Mouse (Mus musculus) midbrain, embryonic 10.5 days (tissue): Measurements from ENCODE around the gene Sult6b1. TPM values are rescaled to one million over a fixed set of nuclear protein-coding genes. Genes with fewer than 3 reads are reported as not detected.

Source experiments
- DNase-seq: peaks from one replicate; pipeline ENCODE4 v3.0.0-alpha.2; 2017; ENCODE audit warnings: low spot score
- H3K27ac ChIP-seq: fragments of 300-500 bp; sonication (generic); replicated peaks from 2 replicates; pipeline ENCODE4 v1.5.1; 2016; ENCODE audit warnings: mild to moderate bottlenecking
- H3K27me3 ChIP-seq: fragments of 300-500 bp; sonication (generic); 2 replicates; pipeline ENCODE4 v1.6.1; 2016; ENCODE audit warnings: low read depth, mild to moderate bottlenecking; ENCODE audit not compliant: poor library complexity, severe bottlenecking
- H3K36me3 ChIP-seq: fragments of 300-500 bp; sonication (generic); 2 replicates; pipeline ENCODE4 v1.6.1; 2016; ENCODE audit warnings: mild to moderate bottlenecking, moderate library complexity
- H3K4me1 ChIP-seq: fragments of 300-500 bp; sonication (generic); 2 replicates; pipeline ENCODE4 v1.6.1; 2016
- H3K4me3 ChIP-seq: fragments of 300-500 bp; sonication (generic); 2 replicates; pipeline ENCODE4 v1.5.1; 2016; ENCODE audit warnings: mild to moderate bottlenecking, moderate library complexity
- H3K9me3 ChIP-seq: fragments of 300-500 bp; sonication (generic); replicated peaks from 2 replicates; pipeline ENCODE4 v1.6.1; 2016; ENCODE audit warnings: mild to moderate bottlenecking
- WGBS: fragments of 180-500 bp; shearing (Covaris S2); methylation state at CpG from one replicate; pipeline ENCODE4 v1.1.7; 2016; 5-methylcytosine and 5-hydroxymethylcytosine counted together
- polyA plus RNA-seq: library from polyadenylated mRNA; unstranded; fragments of >200 nt; fragmentation: Nextera tagmentation; extraction: Ambion mirVana; gene quantifications from 2 replicates; pipeline ENCODE4 v1.2.1, GENCODE M21; 2016

Gene Sult6b1
- polyA plus RNA-seq, 1 experiment from 2014 or later: 0.10 TPM

- 78% methylated on average over 3 of the region's 3 CpGs for WGBS
- H3K27ac ChIP-seq: no peak overlapping the region
- H3K36me3 ChIP-seq: peaks cover 10% of the 10 kb centered on the region
- H3K4me1 ChIP-seq: peaks cover 21% of the 10 kb centered on the region
- no peaks in the 10 kb centered on the region for H3K27me3 ChIP-seq
- no peak overlapping the region for H3K4me3 ChIP-seq
- no peak for DNase-seq
- no peaks in the 10 kb centered on the region for H3K9me3 ChIP-seq
Observed at GRCm38 (mm10) chr17:78913921-78914320, 7.1 kb upstream of the Sult6b1 start.

- Histone ChIP-seq H3K27me3 (no peaks in the 10 kb centered on the region), H3K9me3 (no peaks in the 10 kb centered on the region), H3K27ac (peak overlapping the region; percentile 39; the same call in 1 of the 2 replicates), H3K4me1 (peaks cover 21% of the 10 kb centered on the region), H3K4me3 (peak overlapping the region; percentile 47), H3K36me3 (no peaks in the 10 kb centered on the region)
- DNase-seq: no peak
- WGBS: 33% methylated on average over 6 of the region's 6 CpGs
Observed at GRCm38 (mm10) chr17:78912861-78913281, 6.1 kb upstream of the Sult6b1 start.

GRCm38 (mm10) chr17:78909374-78909773 lies 2.6 kb upstream of the Sult6b1 start:
- no peaks in the 10 kb centered on the region for H3K36me3 ChIP-seq
- DNase-seq: no peak
- no peaks in the 10 kb centered on the region for H3K4me1 ChIP-seq
- H3K9me3 ChIP-seq: no peaks in the 10 kb centered on the region
- H3K27ac ChIP-seq: no peak overlapping the region
- H3K27me3 ChIP-seq: no peaks in the 10 kb centered on the region
- no peak overlapping the region for H3K4me3 ChIP-seq
- 76% methylated on average over 2 of the region's 2 CpGs for WGBS

DNA sequence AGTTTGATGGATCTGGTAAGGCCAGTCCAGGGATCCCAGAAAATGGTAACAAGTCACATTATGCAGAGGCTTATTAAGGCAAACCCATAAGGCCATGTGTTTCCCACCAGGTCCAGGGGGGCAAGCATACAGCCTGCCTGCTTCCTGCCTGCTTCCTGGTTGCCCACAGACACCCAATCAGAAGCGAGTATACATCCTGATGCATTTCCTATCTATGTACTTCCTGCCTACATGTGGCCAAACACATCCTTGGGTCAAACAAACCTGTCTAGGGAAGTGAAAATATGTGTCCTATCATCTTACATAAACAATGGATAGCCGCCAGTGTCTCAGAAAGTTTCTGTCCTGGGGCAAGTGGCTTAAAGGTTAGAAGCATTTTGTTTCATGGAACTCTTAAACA lies 3.6 kb downstream of the Sult6b1 start:
- Histone ChIP-seq H3K4me1 (no peaks in the 10 kb centered on the region), H3K4me3 (no peak overlapping the region), H3K36me3 (no peaks in the 10 kb centered on the region), H3K9me3 (no peaks in the 10 kb centered on the region), H3K27me3 (no peaks in the 10 kb centered on the region), H3K27ac (no peak overlapping the region)
- DNase-seq: no peak
- 90% methylated on average over 2 of the region's 2 CpGs for WGBS

DNA sequence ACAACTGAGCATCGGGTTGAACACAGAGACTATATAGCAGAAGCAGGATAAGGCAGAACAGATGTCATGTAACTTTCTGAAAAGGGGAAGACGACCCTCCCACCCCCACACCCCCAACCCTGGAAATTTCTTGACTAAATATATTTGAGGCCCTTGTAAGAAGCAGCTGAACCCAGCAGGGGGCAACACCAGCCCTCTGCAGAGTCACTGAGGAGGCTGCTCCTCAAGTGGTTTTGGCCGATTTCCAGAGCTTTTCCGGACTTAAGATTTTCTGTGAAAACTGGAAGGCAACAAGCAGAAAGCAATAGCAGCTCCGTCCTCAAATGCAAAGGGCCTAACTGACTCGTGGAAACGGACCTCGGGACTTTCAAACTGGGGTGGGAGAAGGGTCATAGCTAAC lies 11.4 kb downstream of the Sult6b1 start:
- no peak overlapping the region for H3K27ac ChIP-seq
- no peaks in the 10 kb centered on the region for H3K27me3 ChIP-seq
- H3K4me1 ChIP-seq: no peaks in the 10 kb centered on the region
- H3K9me3 ChIP-seq: no peaks in the 10 kb centered on the region
- 54% methylated on average over 8 of the region's 8 CpGs for WGBS
- DNase-seq: no peak
- H3K36me3 ChIP-seq: no peaks in the 10 kb centered on the region
- no peak overlapping the region for H3K4me3 ChIP-seq

GRCm38 (mm10) chr17:78894991-78895390 lies 11.8 kb downstream of the Sult6b1 start:
- DNase-seq: no peak
- WGBS: 84% methylated on average over 7 of the region's 7 CpGs
- Histone ChIP-seq H3K9me3 (no peaks in the 10 kb centered on the region), H3K36me3 (no peaks in the 10 kb centered on the region), H3K27ac (no peak overlapping the region), H3K4me1 (no peaks in the 10 kb centered on the region), H3K27me3 (no peaks in the 10 kb centered on the region), H3K4me3 (no peak overlapping the region)

DNA sequence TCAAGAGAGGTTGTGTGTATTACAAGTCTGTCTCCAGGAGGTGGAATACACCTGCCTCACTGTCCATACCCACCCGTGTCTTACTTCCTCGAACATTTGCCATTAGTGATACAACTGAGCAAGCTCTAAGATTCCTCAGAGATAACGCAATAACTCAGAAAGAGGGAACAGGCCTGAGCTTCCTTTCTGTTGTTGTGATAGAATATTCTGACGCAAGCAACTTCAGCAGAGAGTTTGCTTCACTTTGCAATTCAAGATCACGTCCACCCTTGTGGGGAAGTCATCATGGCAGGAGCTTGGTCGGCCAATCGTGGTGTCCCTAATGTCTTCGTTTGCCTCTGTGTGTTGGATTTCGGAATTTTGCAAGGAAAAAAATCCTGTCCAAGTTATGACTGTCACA lies 15.8 kb downstream of the Sult6b1 start:
- DNase-seq: no peak
- no peaks in the 10 kb centered on the region for H3K9me3 ChIP-seq
- WGBS: 83% methylated on average over 9 of the region's 9 CpGs
- H3K36me3 ChIP-seq: no peaks in the 10 kb centered on the region
- H3K27me3 ChIP-seq: no peaks in the 10 kb centered on the region
- H3K4me3 ChIP-seq: no peak overlapping the region
- no peaks in the 10 kb centered on the region for H3K4me1 ChIP-seq
- no peak overlapping the region for H3K27ac ChIP-seq

DNA sequence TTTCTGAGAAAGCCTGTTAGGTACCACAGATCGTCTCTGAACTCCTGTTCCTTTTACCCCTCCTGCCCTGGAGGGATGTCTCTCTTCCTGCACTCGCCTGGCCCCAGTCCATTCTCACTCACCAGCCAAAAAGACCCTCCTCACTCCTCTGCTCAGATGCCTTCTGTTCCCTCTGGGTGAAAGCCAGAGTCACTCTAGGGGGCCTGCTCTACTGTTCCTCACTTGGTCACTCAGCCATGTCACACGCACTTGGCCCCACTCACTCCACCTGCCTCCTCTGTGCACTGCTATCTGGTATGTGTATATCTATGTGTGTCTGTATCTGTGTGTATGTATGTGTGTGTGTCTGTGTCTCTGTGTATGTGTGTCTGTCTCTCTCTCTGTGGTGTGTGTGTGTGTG lies 17.6 kb downstream of the Sult6b1 start:
- 62% methylated on average over 3 of the region's 3 CpGs for WGBS
- Histone ChIP-seq H3K36me3 (no peaks in the 10 kb centered on the region), H3K4me3 (no peak overlapping the region), H3K4me1 (no peaks in the 10 kb centered on the region), H3K27me3 (no peaks in the 10 kb centered on the region), H3K27ac (no peak overlapping the region), H3K9me3 (no peaks in the 10 kb centered on the region)
- DNase-seq: no peak

DNA sequence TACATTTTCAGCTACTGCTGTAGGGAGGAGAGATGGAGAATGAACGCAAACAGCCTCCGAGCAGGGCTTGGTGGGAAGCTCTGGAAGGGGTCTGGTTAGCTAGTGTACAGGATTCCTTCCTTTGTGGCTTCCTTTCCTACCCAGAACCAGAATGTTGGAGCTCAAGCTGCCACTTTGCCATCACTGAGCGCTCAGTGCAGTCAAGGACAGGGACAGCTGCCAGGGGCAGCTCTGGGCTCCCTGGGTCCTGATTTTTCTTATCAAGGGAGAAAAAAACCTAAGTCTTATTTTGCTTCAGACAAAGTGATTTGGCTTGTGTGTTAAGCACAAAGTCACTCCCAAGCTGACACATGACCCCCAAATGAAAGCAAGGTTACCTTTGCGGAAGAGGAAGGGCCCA lies 18.2 kb downstream of the Sult6b1 start:
- Histone ChIP-seq H3K9me3 (no peaks in the 10 kb centered on the region), H3K27me3 (no peaks in the 10 kb centered on the region), H3K4me3 (no peak overlapping the region), H3K36me3 (no peaks in the 10 kb centered on the region), H3K27ac (no peak overlapping the region), H3K4me1 (no peaks in the 10 kb centered on the region)
- WGBS: 88% methylated on average over 4 of the region's 4 CpGs
- DNase-seq: no peak

- Histone ChIP-seq H3K4me3 (no peak overlapping the region), H3K36me3 (no peaks in the 10 kb centered on the region), H3K27ac (no peak overlapping the region), H3K4me1 (peaks cover 17% of the 10 kb centered on the region), H3K27me3 (no peaks in the 10 kb centered on the region), H3K9me3 (no peaks in the 10 kb centered on the region)
- DNase-seq: no peak
- WGBS: 81% methylated on average over 5 of the region's 5 CpGs
Observed at GRCm38 (mm10) chr17:78885286-78886065, 21.3 kb downstream of the Sult6b1 start.

- WGBS: 91% methylated on average over 4 of the region's 4 CpGs
- Histone ChIP-seq H3K4me1 (peaks cover 17% of the 10 kb centered on the region), H3K27me3 (no peaks in the 10 kb centered on the region), H3K9me3 (no peaks in the 10 kb centered on the region), H3K27ac (no peak overlapping the region), H3K36me3 (no peaks in the 10 kb centered on the region), H3K4me3 (no peak overlapping the region)
- no peak for DNase-seq
Observed at GRCm38 (mm10) chr17:78883291-78883690, 23.5 kb downstream of the Sult6b1 start.

GRCm38 (mm10) chr17:78882401-78883112 lies 24.2 kb downstream of the Sult6b1 start, which contains the start of gene Eif2ak2:
Gene Eif2ak2 (minus strand): TSS chr17:78882573.
- H3K9me3 ChIP-seq: no peaks in the 10 kb centered on the region
- peak within 1 kb of the TSS; percentile 84 for H3K27ac ChIP-seq
- WGBS: 3% methylated on average over 28 of the region's 28 CpGs
- DNase-seq: peak; percentile 81
- no peaks in the 10 kb centered on the region for H3K27me3 ChIP-seq
- H3K4me1 ChIP-seq: peaks cover 17% of the 10 kb centered on the region
- 0 out of 2 replicates have a peak, but pooled peaks cover 3% of the 10 kb centered on the region for H3K36me3 ChIP-seq
- peak within 1 kb of the TSS; percentile 68 for H3K4me3 ChIP-seq

GRCm38 (mm10) chr17:78881878-78882304 lies 24.9 kb downstream of the Sult6b1 start:
- Histone ChIP-seq H3K36me3 (0 out of 2 replicates have a peak, but pooled peaks cover 3% of the 10 kb centered on the region), H3K27ac (peak overlapping the region; percentile 84), H3K4me1 (peaks cover 17% of the 10 kb centered on the region), H3K4me3 (peak overlapping the region; percentile 68), H3K27me3 (no peaks in the 10 kb centered on the region), H3K9me3 (no peaks in the 10 kb centered on the region)
- no peak for DNase-seq
- 9% methylated on average over 7 of the region's 7 CpGs for WGBS
